Mouse (Mus musculus) E14TG2a.4 (cell line): Measurements from ENCODE around the gene Taok3.
A peak's percentile ranks its signal among the peaks of the same experiment; 100 is the strongest.

ENCODE experiments used
- CTCF ChIP-seq: conservative IDR thresholded peaks from 2 replicates; pipeline ENCODE4 v1.5.1; 2014; ENCODE audit warnings: low read length
- NANOG ChIP-seq: IDR thresholded peaks from 2 replicates; pipeline ENCODE4 v1.6.1; 2014; ENCODE audit warnings: borderline replicate concordance, low read length, mixed read lengths
- POU5F1 ChIP-seq: IDR thresholded peaks from 2 replicates; pipeline ENCODE4 v1.6.1; 2014; ENCODE audit warnings: low read length, borderline replicate concordance

GRCm38 (mm10) chr5:117099742-117100141 is 20.2 kb upstream of the Taok3 start:
- TF ChIP-seq CTCF (peak; percentile 45), POU5F1 (no peak), NANOG (no peak)
